Mouse (Mus musculus) ES-E14 (cell line): Measurements from ENCODE around the gene Mau2. TPM values are rescaled to one million over a fixed set of nuclear protein-coding genes. Genes with fewer than 3 reads are reported as not detected.

Source experiments
- DNase-seq: peaks from one replicate; pipeline ENCODE4 v3.0.0-alpha.2; 2013; ENCODE audit warnings: low read depth, low spot score
- H3K27ac ChIP-seq: 2 replicates; pipeline ENCODE4 v1.5.1; 2012; ENCODE audit warnings: low read depth, mild to moderate bottlenecking, low read length, moderate library complexity, mixed read lengths; ENCODE audit not compliant: poor library complexity, insufficient read depth, severe bottlenecking
- H3K36me3 ChIP-seq: 2 replicates; pipeline ENCODE4 v1.6.1; 2012; ENCODE audit warnings: mild to moderate bottlenecking, low read length, moderate library complexity, mixed read lengths; ENCODE audit not compliant: control insufficient read depth, poor library complexity, insufficient read depth, severe bottlenecking
- H3K4me1 ChIP-seq, 2 experiments: fragments of 150-350 bp in 1 of 2; sonication (generic) in 1 of 2; 2 replicates each; pipeline ENCODE4 v1.6.1; 2012; ENCODE audit warnings: low read length in 2 of 2, mild to moderate bottlenecking in 1 of 2, mixed read lengths in 1 of 2; ENCODE audit not compliant: control insufficient read depth in 2 of 2, insufficient read depth in 2 of 2, poor library complexity in 1 of 2
- H3K4me3 ChIP-seq, 2 experiments: fragments of 150-350 bp in 1 of 2; sonication (generic) in 1 of 2; 2 replicates each; pipeline ENCODE4 v1.5.1; 2012; ENCODE audit warnings: low read length in 2 of 2, low read depth in 1 of 2, mild to moderate bottlenecking in 1 of 2, mixed read lengths in 1 of 2; ENCODE audit not compliant: insufficient read depth in 1 of 2, poor library complexity in 1 of 2, severe bottlenecking in 1 of 2
- H3K9ac ChIP-seq: 2 replicates; pipeline ENCODE4 v1.6.1; 2012; ENCODE audit warnings: low read depth, mild to moderate bottlenecking, low read length, mixed read lengths; ENCODE audit not compliant: poor library complexity, insufficient read depth, severe bottlenecking
- H3K9me3 ChIP-seq: fragments of 150-350 bp; sonication (generic); 2 replicates; pipeline ENCODE4 v1.6.1; 2012; ENCODE audit warnings: low read depth, mild to moderate bottlenecking, low read length; ENCODE audit not compliant: control insufficient read depth, insufficient read depth
- CHD2 ChIP-seq: IDR thresholded peaks from 2 replicates; pipeline ENCODE4 v1.6.1; 2014; ENCODE audit warnings: mild to moderate bottlenecking, low read depth, low read length, inconsistent platforms
- HCFC1 ChIP-seq: IDR thresholded peaks from 2 replicates; pipeline ENCODE4 v1.6.1; 2012; ENCODE audit warnings: low read length, inconsistent platforms, borderline replicate concordance; ENCODE audit not compliant: insufficient read depth
- MAFK ChIP-seq: IDR thresholded peaks from 2 replicates; pipeline ENCODE4 v1.6.1; 2014; ENCODE audit warnings: mild to moderate bottlenecking, low read depth, low read length, inconsistent platforms; ENCODE audit not compliant: insufficient read depth
- ZC3H11A ChIP-seq: IDR thresholded peaks from 2 replicates; pipeline ENCODE4 v1.6.1; 2012; ENCODE audit warnings: low read depth, mild to moderate bottlenecking, inconsistent platforms, low read length, borderline replicate concordance
- ZNF384 ChIP-seq: IDR thresholded peaks from 2 replicates; pipeline ENCODE4 v1.6.1; 2012; ENCODE audit warnings: low read depth, low read length, inconsistent platforms
- in situ Hi-C, 2 experiments: fragments of 600-800 bp; cut with MboI; formaldehyde crosslinking; loops; one replicate each; pipeline ENCODE4 v1.15.1; 2025; ENCODE audit warnings: low sequenced_read_pairs in 2 of 2, inconsistent platforms in 1 of 2; ENCODE audit not compliant: unreplicated experiment in 2 of 2
- total RNA-seq: library from RNA; depleted of rRNA; stranded (reverse); fragments of 300-350 nt; gene quantifications from 2 replicates; pipeline ENCODE4 v1.2.3, GENCODE M21; 2012

Mau2 gene
- total RNA-seq, 1 experiment, result 82.4 TPM

GRCm38 (mm10) chr8:70073682-70074081 lies 31.1 kb upstream of the Mau2 start:
- TF ChIP-seq HCFC1 (no peak), ZC3H11A (no peak), CHD2 (no peak), ZNF384 (no peak)
- Histone ChIP-seq H3K9me3 (no peaks in the 10 kb centered on the region), H3K36me3 (peaks cover 18% of the 10 kb centered on the region; the same call in 1 of the 2 replicates), H3K4me1 (peaks cover 0 to 7% of the 10 kb centered on the region in 2 experiments; a peak in 1 of 4 replicates), H3K4me3 (no peak overlapping the region), H3K9ac (no peak overlapping the region), H3K27ac (no peak overlapping the region)
- in situ Hi-C loops, result no loop called here
- DNase-seq, result no peak

DNA sequence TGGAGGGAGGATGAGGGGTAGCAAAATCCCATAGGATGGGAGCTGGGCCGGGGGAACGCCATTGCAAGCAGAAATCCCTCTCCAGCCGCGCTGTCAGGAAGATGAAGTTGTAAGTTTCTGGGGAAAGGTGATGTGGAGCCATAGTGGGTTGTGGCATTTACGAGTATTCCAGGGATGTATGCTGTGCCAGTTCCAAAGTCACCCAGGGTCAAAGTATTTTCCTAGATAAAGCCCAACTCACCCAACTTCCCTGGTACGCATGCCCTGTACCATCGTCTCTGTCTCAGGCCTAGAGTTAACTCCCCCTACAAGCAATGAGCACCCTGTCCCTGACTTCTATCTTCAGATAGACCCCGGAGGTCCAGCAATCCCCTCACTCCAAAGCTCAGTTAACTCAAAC lies 30.6 kb upstream of the Mau2 start:
- peaks cover 0 to 7% of the 10 kb centered on the region in 2 experiments; a peak in 1 of 4 replicates for H3K4me1 ChIP-seq
- TF ChIP-seq HCFC1, result no peak
- no peak for TF ChIP-seq ZC3H11A
- TF ChIP-seq ZNF384, result no peak
- TF ChIP-seq CHD2, result no peak
- TF ChIP-seq MAFK, result no peak
- no peaks in the 10 kb centered on the region for H3K9me3 ChIP-seq
- H3K27ac ChIP-seq, result no peak overlapping the region
- no peak for DNase-seq
- in situ Hi-C loops, result no loop called here
- H3K4me3 ChIP-seq, result peak overlapping the region; percentile 56 to 63
- H3K9ac ChIP-seq, result peak overlapping the region; percentile 42; the same call in 1 of the 2 replicates
- peaks cover 18% of the 10 kb centered on the region; the same call in 1 of the 2 replicates for H3K36me3 ChIP-seq

DNA sequence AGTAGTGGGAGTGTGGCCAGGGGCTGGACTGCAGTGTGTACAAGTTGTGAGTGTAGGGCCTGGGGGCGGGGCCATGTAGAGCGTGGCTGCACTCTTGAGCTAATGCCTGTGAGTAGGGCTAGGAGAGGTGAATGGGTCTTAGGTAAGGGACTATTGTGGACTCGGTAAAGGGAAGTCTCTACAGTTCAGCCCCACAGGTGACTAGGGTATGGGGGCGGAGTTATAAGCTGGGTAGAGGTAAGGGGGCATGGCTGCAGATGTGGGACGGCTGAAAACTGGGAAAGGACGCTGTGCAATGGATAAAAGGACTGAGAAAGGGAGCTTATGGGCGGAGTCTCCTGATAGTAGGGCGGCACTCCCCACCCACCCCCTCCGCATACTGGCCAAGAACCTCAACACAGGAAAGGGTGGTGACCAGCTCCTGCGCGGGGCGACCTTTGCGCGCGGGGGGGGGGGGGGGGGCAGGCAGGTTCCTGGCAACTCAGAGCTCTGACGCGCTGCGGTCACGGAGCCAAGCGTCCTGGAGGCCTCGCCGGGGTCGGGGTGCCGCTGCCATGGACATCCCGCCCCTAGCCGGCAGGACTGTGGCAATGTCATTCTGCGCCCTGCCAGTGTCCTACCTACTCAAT lies 30.0 kb upstream of the Mau2 start, which contains the start of gene Tm6sf2:
Gene Tm6sf2, plus strand, starts transcription at position 484 of the 629 bp plus-strand sequence.
- Histone ChIP-seq H3K4me1 (peaks cover 0 to 7% of the 10 kb centered on the region in 2 experiments; a peak in 1 of 4 replicates), H3K9me3 (no peaks in the 10 kb centered on the region), H3K36me3 (peaks cover 18% of the 10 kb centered on the region; the same call in 1 of the 2 replicates), H3K9ac (peak within 1 kb of the TSS; percentile 42; the same call in 1 of the 2 replicates), H3K4me3 (peak within 1 kb of the TSS; percentile 56 to 63), H3K27ac (no peak within 1 kb of the TSS)
- in situ Hi-C loops, result no loop called here
- DNase-seq, result peak; percentile 51
- TF ChIP-seq MAFK, result no peak
- no peak for TF ChIP-seq ZC3H11A
- no peak for TF ChIP-seq HCFC1
- TF ChIP-seq ZNF384, result no peak
- no peak for TF ChIP-seq CHD2

- TF ChIP-seq ZNF384 (no peak), HCFC1 (no peak)
- DNase-seq, result no peak
- in situ Hi-C loops, result no loop called here
- Histone ChIP-seq H3K9ac (no peak overlapping the region), H3K4me1 (peaks cover 0 to 7% of the 10 kb centered on the region in 2 experiments; a peak in 1 of 4 replicates), H3K27ac (no peak overlapping the region), H3K36me3 (peaks cover 20% of the 10 kb centered on the region; the same call in 1 of the 2 replicates), H3K9me3 (no peaks in the 10 kb centered on the region), H3K4me3 (no peak overlapping the region)
Measured at GRCm38 (mm10) chr8:70071836-70072440, 29.4 kb upstream of the Mau2 start.
